Mouse (Mus musculus) frontal cortex, postnatal 25 days (tissue): Measurements from ENCODE around the gene Camk1d.

Experiments
- DNase-seq, 2 experiments: peaks; one replicate each; pipeline ENCODE4 v3.0.0; 2022; ENCODE audit warnings: low spot score in 2 of 2

Gene Camk1d

GRCm38 (mm10) chr2:5714211-5715053 is at the start of gene Camk1d:
Gene Camk1d (minus strand): TSS chr2:5714515.
- DNase-seq, result peak; percentile 76 to 78

- DNase-seq, result no peak
These were observed 47.7 kb upstream of the Camk1d start for GRCm38 (mm10) chr2:5762031-5762430.

- no peak for DNase-seq
These were observed 46.2 kb upstream of the Camk1d start for GRCm38 (mm10) chr2:5760479-5761008.

- no peak for DNase-seq
These were observed 44.3 kb upstream of the Camk1d start for GRCm38 (mm10) chr2:5758569-5758968.

- no peak for DNase-seq
These were observed 36.6 kb upstream of the Camk1d start for GRCm38 (mm10) chr2:5750872-5751271.

- no peak for DNase-seq
These were observed 34.9 kb upstream of the Camk1d start for GRCm38 (mm10) chr2:5749210-5749609.

GRCm38 (mm10) chr2:5747545-5748043 is 33.3 kb upstream of the Camk1d start:
- DNase-seq, result no peak

- no peak for DNase-seq
These were observed 32.2 kb upstream of the Camk1d start for GRCm38 (mm10) chr2:5746529-5746928.

GRCm38 (mm10) chr2:5743886-5744285 is 29.6 kb upstream of the Camk1d start:
- DNase-seq, result no peak

GRCm38 (mm10) chr2:5740913-5741312 is 26.6 kb upstream of the Camk1d start:
- DNase-seq, result no peak

- DNase-seq, result no peak
These were observed 21.6 kb upstream of the Camk1d start for GRCm38 (mm10) chr2:5735881-5736280.

- DNase-seq, result no peak
These were observed 19.2 kb upstream of the Camk1d start for GRCm38 (mm10) chr2:5733300-5734085.

GRCm38 (mm10) chr2:5732047-5732446 is 17.7 kb upstream of the Camk1d start:
- DNase-seq, result no peak

- DNase-seq, result no peak
These were observed 16.1 kb upstream of the Camk1d start for GRCm38 (mm10) chr2:5730364-5730792.

- no peak for DNase-seq
These were observed 15.6 kb upstream of the Camk1d start for GRCm38 (mm10) chr2:5729931-5730330.

GRCm38 (mm10) chr2:5725028-5725701 is 10.8 kb upstream of the Camk1d start:
- no peak for DNase-seq

- no peak for DNase-seq
These were observed 3.4 kb upstream of the Camk1d start for GRCm38 (mm10) chr2:5717675-5718074.

- DNase-seq, result no peak
These were observed 1.2 kb upstream of the Camk1d start for GRCm38 (mm10) chr2:5715544-5715943.

GRCm38 (mm10) chr2:5715054-5715410 is 717 bp upstream of the Camk1d start:
- DNase-seq, result no peak

GRCm38 (mm10) chr2:5713325-5714210 is 747 bp downstream of the Camk1d start:
- DNase-seq, result peak; percentile 35 to 52

- DNase-seq, result no peak
These were observed 2.1 kb downstream of the Camk1d start for GRCm38 (mm10) chr2:5712255-5712654.
